Mouse (Mus musculus) testis, postnatal 10 days (tissue): ENCODE measurements at regions not wholly inside any gene's neighbourhood (a gene's known extent, or its start where the extent isn't known, plus 50 kb on each side); places are given as distances from the start of the nearest gene placed in this dataset.

ENCODE experiments used
- DNase-seq: peaks from one replicate; pipeline ENCODE4 v3.0.0; 2021; ENCODE audit warnings: low spot score

DNA sequence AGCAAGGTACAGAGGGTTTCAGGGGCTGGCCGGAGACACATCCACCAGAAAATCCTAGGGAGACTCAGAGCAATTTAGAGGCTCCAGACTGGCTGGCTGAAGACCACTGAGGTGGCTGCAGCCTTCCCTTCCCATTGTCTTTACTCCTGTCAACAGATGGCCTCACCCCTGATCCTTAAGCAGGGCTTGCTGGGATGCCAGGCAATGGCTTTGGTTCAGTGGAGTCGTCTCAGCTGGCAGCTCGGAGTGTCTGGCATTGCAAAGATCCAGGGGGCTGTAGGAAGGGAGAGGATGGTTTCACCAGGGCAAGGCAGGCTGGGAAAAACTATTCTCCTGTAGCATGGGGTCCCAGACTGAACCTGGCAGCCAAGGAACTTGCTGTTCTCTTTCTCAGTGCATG, 395.8 kb downstream of the Tshz3 start:
- no peak for DNase-seq

DNA sequence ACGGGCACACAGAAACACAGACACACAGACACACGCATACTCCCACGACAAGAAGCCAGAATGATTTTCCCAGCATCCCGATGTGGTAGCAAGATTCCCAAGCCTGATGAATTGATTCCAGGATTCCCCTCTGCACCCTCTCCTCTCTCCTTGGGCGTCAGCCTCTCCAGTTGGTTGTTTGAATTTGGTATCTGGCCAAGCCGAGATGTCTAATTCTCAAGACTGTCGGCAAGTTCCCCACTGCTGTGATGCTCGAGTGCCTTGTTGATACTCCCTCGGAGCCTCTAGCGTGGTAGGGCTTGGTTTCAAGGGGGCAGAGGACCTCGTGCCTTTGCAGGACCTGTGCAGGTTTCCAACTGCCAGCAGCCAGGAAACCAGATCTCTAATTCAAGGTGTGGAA, 397.9 kb downstream of the Tshz3 start:
- DNase-seq: no peak

DNA sequence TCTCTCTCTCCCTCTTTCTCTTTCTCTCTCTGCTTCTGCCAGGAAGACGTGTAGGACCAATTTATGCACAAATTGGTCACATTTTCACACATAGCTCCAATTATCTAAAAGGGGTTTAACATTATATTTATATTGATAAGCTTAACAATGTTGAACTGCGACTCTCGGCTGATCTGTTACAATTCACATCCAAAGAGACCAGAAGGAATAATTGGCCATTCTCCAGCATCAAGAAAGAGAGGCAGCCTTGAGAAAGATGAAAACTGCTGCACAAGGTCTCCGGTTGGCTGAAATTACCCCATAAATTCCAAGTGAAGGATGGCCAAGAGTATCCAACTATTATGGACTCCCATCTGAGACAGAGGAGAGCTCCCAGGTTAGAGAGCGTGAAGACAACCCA, 398.4 kb downstream of the Tshz3 start:
- no peak for DNase-seq

DNA sequence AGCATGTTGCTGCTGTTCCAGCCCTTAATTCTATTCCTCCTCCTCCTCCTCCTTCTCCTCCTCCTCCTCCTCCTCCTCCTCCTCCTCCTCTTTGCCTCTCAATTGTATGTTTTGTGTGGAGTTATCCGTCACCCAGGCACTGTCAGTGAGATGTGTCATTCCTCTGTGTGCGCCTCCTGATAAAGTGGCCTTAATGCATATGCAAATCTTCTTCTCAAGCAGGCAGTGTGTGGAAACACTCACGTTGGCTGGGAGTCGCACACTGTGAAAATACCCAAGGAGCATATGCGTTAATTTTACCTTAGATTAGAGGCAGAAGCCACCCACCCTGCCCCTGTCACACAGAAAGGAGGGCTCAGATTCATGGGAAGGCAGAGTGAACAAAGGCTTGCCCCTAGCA, 401.0 kb downstream of the Tshz3 start:
- no peak for DNase-seq

DNA sequence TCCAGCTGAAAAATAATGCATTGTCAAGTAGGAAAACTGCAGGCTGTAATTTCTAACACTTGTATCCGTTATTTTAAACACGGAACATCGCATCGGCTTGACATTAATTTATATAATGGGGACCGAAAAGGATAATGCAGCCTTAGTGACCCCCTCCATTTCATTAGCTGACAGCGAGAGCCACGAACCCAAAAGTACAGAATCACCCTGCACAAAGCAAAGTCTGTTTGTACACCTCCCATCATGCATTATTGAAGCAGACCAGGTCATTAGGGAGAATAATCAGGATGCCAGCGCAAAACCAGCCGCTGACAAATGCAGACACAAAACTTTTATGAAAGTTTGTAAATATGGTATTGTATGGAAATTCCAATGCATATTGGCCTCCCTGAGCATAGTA, 406.8 kb downstream of the Tshz3 start:
- DNase-seq: no peak

DNA sequence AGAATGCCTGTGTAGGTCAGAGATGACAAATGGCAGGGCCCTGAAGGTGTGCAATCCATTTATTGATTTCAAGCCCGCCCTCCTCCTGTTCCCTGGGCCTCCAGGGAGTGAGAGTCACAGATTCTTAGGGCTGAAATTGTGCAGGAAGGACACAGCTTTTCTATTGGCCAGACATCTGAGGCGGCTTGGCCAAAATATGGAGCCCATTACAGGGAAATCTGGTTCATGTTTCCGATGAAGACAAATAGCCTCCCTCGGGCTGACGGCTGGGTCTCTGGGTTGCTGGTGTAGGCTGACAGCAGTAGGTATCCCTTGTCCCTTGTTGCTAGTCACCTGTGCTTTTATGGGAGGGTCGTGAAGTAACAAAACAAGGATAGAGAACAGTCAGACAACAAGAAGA, 413.2 kb downstream of the Tshz3 start:
- DNase-seq: no peak

DNA sequence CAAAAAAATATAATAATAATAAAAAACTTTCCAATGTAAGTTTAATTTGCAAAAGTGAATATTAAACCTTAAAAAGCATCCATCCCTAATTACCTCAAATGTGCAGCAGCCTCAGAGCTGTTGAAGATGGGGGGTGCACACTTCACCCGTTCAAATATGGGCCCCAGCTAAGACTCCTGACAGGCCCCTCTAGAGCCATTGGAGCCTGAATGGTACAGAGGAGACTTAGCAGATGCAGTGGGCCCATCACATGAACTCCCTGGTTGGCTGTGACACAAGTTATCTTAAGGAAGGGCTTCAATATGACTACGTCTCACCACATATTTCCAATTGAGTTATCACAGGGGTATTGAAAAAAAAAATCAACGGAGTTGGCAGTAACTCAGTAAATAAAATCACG, 422.9 kb downstream of the Tshz3 start:
- no peak for DNase-seq

DNA sequence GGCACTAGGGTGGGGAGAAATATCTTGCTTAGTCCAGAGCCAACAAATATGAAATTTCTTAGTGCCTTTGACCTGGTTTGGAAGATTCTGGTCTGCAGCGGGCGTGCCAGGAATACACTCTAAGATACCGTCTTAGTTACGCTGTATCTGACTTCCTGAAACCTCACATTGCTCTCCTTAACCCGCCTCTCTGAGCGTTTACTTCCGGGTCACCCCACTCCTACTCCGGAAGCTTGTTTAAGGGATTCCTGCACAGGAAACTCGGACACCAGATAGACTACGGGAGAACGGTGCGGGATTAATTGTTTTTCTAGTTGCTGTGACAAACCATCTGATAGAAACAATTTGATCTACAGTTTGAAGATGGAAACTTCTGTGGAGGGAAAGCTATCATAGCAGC, 442.3 kb downstream of the Tshz3 start:
- DNase-seq: no peak

DNA sequence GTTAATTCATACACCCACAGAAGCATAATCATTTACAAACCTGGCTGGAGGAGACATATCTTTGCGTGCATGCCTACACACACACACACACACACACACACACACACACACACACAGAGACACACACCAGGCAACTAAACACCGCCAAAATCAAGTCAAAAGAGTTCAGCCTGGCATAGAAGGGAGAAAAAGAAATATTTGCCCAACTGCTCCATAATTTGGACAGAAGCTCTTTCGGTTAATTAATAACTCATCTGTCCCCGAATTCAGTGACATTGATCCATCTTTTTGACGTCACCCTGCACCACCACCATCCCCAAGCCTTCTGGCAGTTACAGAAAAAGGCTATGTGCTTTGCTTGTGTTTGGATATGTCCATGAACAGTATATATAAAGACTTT, 444.9 kb downstream of the Tshz3 start:
- DNase-seq: no peak

DNA sequence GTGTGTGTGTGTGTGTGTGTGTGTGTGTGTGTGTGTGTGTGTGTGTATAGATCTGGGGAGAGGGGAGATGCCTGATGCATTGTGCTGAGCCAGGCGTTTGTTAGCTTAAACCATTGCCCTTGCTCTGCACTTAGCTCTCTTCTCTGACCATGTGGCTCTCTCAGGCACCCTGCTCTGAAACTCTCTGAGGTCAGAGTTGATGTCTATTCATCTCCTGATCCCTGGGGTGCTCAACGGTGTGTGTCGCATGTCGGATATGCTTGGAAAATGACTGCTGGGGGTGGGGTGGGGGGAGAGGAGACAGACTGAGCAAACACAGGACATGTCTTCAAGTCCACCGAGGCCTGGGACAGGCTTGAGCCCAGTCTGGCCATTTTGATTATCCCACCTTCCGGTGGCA, 446.4 kb downstream of the Tshz3 start:
- DNase-seq: no peak

DNA sequence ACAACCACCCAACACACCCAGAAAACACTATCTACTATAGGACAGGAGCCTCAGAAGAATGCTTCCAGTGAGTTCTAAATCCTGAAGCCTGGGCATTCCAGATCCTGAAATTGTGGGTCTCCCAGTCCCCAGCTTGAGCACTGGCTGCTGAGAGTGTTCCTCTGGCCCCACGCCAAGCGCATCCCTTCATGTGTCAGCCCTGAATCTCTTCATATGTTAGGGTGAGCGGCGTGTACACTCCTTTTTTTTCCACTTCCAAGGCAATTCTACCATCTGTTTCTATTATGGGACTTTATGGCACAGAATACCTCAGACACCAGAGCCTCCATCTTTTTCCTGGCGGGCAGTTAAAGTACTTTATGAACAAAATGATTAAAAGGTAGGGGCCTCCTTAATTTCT, 451.8 kb downstream of the Tshz3 start:
- no peak for DNase-seq

DNA sequence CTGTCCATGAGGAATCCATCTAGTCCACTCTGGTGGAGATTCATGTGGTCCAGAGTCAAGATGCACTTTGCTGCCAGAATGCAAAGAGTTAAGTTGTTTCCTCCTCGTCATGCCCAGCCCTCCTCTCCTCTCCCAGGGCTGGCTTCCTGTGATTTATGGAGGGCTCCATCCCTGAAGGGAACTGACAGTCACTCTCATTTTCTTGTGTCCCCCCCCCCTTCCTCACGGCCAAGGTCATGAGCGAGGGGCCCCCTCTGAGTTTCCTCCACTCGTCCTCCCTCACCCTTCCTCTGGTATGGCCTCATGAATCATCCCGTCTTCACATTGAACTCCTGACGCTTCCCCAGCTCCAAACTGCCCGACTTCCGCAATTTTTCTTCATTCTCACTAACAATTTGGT, 461.9 kb downstream of the Tshz3 start:
- no peak for DNase-seq

DNA sequence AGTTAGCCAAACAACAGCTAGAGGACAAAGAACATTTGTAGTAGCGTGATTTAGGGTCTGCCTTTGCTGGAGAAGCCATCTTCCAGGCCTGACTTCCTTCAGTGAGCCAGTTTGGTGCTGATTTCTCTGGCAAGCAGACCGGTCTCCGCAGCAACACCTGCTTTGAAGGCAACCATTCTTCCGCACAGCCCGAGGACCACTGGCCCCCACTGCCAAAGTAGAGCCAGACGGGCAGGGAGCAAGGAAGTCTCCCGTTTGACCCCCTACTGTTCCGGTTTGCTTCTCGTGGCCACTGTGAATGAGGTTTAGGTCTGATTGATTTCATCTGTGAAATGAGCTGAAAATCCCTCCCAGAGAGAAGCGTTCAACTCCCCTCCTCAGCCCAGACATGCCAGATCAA, 471.0 kb downstream of the Tshz3 start:
- no peak for DNase-seq

DNA sequence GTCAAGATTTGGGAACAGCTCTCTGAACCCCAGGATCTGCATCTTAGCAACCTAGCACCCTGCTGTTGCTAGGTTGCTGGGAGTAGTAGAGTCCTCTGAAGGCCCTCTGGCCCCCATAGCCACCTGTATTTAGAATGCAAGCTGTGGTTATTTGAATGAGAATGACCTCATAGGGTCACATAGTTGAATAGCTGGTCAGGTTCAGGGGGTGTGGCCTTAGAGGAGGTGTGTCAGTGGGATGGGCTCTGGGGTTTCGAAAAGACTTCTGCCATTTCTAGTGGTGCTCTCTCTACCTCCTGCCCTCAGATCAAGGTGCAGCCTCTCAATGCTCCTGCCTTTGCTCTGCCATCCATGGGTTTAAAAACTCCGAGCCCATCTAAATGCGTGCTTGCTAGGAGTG, 477.8 kb downstream of the Tshz3 start:
- DNase-seq: no peak

DNA sequence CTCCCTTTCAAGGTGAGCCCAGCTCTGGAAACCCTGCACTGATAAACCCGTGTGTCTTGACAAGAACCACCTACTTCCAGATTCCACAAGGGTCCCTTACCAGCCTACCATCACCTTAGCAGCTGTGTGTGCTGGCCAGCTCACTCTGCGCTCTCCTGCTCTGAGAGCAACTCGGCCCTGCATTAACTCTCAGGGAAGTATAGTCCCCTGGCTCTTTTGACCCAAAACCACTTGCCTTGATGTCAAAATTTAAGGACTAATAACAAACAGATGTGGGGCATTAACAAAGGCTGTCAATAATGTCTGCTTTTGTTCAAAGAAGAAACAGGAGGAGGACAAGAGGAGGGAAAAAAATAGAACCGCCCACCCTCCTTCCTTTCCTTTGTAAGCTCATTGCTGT, 480.3 kb downstream of the Tshz3 start:
- no peak for DNase-seq

DNA sequence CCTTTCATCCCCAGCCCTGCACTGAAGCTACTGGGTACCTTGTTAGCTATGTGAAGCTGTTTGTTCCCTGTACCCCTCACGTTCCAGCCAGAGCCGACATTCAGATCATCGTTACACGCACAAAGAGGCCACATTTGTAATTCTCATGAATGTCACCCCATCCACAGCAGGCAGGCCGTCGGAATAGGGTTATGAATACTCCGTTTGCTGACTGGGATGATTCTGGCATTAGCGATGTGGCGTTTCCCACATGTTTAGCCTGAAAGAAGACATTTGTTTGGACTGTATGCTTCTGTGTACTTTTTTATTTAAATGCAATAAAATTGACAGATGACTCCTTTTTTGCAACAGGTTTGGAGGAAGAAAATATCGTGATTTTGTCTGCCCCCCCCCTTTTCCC, 482.0 kb downstream of the Tshz3 start:
- DNase-seq: no peak

DNA sequence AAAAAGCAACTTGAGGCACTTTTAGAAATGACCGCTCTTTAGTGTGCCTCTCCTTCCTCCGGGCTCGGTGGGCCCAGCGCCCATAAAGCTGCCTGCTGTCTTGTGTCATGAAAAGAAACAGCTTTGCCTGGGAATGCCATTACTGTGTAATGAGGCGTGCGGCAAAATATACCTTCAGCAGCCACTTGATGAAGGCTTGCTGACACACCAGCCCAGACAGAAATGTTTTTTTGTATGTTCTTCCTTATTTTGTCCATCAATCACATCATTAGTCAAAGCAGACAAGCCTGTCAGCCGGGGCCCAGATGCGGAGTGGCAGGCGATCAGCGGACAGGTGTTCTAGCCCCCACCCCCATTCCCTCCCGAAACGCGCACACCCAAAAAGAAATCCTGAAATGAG, 482.5 kb downstream of the Tshz3 start:
- no peak for DNase-seq

DNA sequence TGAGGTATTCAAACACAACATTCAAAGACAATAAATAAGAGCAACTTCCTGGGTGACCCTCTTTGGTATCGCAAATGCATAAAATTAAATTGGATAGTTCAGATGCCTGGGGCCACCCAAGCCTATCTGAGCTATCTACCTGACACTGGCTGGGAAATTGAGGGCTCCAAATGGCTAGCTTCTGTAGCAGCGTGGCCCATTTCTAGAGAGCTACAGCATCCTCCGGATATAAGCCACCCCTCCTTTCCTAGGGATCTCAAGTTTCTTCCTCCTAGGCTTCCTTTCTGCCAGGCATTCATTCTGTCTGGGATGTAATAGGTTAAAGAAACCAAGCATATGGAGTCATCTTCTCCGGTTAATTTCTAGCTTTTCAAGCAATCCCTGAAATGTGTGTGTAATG, 483.2 kb downstream of the Tshz3 start:
- DNase-seq: no peak

DNA sequence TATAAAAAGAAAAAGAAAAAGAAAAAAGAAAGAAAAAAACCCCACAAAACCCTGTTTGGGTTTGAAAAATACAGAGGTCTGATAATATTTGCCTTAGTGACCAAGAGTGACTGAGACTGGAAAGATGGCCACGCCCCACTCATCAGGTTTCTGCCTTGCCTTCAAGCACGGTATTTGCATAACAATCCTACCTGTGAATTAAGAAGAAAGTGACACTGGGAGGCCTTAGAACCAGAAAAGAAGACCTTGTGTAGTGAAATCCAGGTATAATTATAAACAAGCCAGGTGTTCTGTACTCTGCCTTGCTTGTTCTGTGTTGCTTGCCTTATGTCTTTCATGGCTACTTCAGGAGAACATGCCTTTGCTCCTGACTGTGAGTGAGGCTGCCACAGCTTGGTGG, 494.6 kb downstream of the Tshz3 start:
- no peak for DNase-seq

DNA sequence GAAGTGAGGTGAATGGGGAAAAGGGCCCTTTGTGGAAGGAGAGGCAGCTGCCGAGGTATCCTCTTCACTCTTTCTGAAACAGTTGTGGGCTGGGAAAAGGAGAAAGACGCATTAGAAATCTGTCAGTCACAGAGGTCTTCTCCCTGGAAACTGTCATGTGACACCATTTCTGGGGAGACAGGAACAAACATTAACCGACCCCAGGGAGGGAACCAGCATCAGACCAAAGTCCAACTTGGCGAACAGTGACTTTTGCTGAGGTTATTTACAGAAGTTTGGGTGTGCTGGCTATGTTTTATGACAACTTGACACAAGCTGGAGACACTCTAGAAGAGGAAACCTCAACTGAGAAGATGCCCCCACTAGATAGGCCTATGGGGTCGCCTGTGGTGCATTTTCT, 506.9 kb downstream of the Tshz3 start:
- DNase-seq: no peak

DNA sequence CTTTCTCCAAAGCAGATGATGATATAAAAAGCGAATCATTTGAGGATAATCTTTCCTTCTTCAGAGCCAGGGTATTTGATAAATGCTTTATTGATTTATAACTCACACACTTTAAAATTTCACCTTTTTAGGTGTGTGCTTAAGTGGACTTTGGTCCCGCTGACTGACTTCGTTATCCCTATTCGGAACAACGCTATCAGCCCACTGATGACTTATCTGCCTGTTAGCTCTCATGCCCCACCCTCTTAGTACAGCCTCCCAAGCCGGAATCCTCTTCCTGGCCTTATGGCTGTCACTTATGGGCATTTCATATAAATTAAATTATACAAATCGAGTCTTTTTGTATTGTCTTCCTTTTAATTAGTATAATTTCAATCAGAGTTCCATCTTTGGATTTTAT, 510.4 kb downstream of the Tshz3 start:
- DNase-seq: no peak

DNA sequence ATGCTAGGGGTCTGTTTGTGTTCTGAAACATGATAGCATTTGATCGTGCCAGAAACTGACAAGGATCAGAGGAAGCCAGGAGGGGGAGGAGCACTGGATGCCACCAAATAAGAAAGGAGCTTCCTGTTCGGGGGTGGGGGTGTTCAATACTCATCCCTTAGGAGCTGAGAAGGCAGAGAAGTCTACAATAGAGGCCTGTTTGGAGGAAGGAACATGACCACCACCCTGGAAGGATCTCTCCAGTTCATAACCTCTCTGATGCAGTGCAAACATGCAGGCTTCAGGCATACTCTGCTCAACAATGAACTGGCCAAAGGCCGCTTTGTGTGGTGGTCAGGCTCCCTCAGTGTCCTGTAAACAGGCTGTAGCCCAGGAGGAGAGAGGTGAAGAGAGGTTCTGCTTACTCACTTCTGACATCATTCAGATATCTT, 515.8 kb downstream of the Tshz3 start:
- no peak for DNase-seq

DNA sequence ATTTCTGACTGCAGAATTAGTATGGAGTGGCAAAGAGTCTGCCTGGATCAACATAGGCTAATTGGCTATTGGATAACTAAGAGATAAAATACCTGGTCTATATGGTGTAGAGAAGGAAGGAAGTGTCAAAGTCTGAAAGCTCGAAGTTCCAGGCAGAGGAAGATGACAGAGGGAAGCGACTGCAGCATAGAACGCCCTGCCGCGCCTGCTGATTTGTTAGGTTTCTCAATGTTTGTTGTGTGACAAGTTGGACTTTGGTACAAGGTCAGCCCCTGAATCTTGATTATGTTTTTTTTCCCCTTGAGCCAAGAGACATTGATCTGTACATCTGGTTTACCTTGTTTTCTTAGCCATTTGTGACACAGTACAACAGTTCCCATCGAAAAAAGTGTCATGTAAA, 517.6 kb downstream of the Tshz3 start:
- no peak for DNase-seq

DNA sequence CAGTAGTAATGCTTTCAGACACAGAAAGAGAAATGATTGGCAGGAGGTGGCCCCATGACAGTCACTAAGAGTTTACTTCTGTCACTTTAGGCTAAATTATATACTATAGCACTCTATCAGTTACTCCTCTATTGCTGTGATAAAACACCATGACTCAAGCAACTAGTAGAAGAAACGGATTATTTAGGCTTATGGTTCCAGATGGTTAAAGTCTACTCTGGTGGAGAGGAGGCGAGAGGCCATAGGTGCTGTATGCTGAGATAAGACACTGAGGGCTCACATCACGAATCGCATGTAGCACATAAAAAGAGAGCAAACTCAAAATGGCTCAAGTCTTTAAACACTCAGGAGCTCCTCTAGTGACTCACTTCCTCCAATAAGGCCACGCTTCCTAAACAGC, 522.6 kb downstream of the Tshz3 start:
- no peak for DNase-seq

DNA sequence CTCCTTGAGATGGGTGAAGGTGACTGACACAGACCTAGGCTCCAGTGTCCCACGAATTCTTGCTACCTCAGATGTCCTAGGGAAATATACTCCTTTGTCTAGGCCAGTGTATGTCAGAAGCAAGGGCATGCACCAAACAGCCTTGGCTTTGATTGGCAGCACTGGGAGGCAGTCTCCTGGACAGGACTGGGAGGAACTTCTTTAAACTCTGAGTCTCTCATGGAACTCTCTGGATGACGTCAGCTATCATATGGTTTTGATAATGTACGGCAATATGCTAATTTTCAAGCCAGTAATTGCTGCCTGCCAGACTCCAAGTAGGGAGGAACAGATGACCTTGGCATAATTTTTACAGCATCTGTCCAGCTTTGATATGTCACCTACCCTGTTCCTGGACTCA, 528.5 kb downstream of the Tshz3 start:
- no peak for DNase-seq
